Mouse (Mus musculus): ENCODE data around the gene Hepacam. TPM values are rescaled to one million over a fixed set of nuclear protein-coding genes. Genes with fewer than 3 reads are reported as not detected.

Hepacam gene
- total RNA-seq, 2 experiments from 2014 or later, result 65.9 to 68.1 TPM

DNA sequence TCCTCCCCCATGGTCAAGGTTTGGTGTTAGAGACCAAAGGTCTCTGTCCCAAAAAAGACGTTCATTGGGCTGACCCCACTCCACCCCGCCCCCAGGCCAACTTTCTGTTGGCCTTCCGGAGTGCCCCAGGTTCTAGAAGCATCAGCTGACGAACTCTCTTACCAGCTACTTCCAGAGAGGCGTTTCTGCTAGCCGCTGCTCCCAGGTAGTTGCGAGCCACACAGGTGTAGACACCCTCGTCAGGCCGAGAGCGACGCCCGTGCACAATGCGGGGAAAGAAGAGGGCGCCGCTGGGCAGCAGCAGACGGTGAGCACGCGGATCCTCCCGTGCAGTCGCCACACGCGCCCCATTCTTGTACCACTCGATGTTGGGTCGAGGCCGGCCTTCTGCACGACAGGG, 62.2 kb downstream of the Hepacam start:
- Histone ChIP-seq H3K4me3 (no peak overlapping the region), H3K27ac (peak overlapping the region; percentile 73)
- peak in 1 of 2 experiments; percentile 10 for DNase-seq (ENCODE audit: low spot score in 2 of 2)
- TF ChIP-seq CTCF (conservative IDR thresholded peaks at IDR 0.05), result no peak

DNA sequence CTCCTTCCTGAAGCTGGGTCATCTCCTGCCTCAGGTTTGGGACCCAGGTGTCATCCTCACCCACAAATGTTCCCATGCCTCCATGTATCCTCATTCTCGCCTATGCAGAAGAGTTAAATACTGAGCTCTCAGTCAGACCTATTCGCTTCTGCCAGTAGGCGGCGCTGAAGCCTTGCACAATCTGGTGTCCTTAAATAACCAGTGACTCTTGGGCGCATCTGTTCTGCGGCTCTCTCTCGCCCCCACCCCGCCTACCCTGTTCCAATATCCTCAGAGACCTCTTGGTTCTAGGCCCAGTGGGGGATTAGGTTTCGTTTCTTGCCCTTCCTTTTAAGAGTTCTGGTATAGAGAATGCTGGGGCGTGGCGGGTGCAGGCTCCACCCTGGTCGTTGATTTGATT, 63.4 kb downstream of the Hepacam start:
- peak; percentile 98 for TF ChIP-seq CTCF (conservative IDR thresholded peaks at IDR 0.05)
- peak overlapping the region; percentile 73 for H3K27ac ChIP-seq
- H3K4me3 ChIP-seq, result peak overlapping the region; percentile 34
- DNase-seq (ENCODE audit: low spot score in 2 of 2), result peak; percentile 89 to 94

DNA sequence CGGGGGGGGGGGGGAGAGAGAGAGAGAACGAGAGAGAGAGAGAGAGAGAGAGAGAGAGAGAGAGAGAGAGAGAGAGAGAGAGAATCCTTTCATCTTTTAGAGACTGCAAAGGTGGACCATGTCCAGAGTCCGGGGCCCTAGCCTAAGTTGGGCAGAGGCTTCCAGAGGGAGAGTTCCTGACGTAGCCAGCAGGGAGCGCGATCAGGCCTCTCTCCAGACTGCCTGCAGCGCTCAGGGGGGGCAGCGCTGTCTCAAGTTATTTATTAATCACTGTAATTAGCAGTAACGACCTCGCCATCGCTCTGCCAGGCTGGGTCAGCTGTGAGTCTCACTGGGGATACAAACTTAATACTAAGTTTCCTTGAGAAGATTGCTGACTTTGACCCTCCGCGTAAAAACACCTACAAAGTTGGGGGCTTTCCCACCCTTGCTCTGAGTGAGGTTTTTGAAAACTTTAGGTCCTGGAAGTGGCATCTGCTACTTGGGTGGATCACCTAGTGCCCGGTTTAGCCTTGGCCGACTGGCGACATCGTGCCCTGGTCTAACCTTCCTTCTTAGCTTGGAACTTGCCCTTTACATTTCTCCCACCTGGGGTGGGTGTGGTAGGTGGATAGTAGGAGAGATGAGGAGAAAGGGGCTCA, 65.0 kb downstream of the Hepacam start:
- TF ChIP-seq CTCF (conservative IDR thresholded peaks at IDR 0.05), result peak; percentile 79
- peak in 1 of 2 experiments; percentile 55 for DNase-seq (ENCODE audit: low spot score in 2 of 2)
- Histone ChIP-seq H3K4me3 (peak overlapping the region; percentile 58), H3K27ac (peak overlapping the region; percentile 52)

DNA sequence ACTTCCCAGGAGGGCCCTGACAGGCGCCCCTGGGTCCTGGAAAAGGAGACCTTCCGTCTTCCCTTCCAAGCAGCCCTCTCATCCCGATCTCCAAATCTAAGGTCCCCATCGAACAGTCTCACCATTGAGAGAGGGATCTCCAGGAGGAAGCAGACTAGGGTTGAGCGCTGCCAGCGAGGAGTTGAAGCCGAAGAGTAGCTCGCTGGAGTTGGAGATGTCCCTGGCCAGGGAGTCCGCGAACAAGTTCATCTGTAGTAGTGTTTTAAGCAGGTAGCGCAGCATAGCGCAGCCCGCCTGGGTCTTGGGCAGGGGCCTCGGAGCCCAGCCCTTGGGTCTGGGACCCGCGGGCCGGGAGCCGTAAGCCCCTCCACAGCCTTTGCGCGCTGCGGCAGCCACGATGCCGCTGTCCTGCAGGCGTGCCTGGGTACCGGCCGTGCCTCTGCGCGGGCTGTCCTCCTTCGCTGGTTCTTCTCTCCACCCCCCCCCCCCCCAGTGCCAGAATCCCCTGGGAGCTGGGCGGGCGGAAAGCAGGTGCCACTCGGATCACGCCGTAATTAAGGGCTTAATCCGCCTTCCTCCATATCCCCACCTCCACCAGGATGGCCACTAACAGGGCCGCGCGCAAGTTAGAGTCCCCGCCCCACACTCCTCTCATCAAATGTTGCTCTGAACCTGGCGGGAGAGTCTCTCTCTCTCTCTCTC, 65.7 kb downstream of the Hepacam start, which contains the start of gene Robo3:
TSS of gene Robo3 (minus strand) at position 527 of the 702 bp plus-strand sequence.
- TF ChIP-seq CTCF (conservative IDR thresholded peaks at IDR 0.05), result no peak
- Histone ChIP-seq H3K27ac (peak within 1 kb of the TSS; percentile 52), H3K4me3 (peak within 1 kb of the TSS; percentile 58)
- DNase-seq (ENCODE audit: low spot score in 2 of 2), result peak in 1 of 2 experiments; percentile 10

DNA sequence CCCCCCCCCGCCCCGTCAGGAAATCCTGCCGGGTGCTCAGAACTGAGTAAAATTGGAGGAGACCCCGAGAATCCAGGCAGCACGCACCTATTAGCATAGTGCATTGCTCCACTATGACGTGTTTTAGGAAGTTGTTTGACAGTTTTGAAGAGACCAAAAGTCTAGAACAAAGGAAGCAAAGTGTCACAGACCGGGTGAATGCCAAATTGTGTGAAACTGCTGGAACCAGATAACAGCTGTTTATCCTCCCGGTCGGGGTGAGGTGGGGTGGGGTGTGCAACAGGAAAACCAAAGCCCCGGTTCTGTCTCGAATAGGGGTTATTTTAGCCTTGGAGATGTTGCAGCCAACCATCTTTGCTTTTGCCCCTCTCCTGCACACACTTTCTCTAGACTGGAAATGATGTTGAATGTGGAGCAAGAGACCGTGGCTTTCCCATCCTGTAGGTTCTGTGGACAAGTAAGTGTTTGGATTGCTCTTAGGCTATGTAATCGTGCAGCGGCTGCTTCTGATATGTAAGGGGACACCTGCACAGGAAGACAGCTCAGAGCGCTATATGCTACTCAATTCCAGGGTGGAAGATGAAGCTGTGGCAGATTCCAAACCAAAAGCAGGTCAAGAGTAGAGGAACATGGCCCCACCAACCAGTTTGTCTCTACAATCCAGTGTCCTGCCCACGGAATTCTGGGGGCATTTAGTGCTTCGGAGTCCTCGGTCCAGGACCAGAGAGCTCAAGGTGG, 66.8 kb downstream of the Hepacam start:
- no peak for TF ChIP-seq CTCF (conservative IDR thresholded peaks at IDR 0.05)
- H3K27ac ChIP-seq, result no peak overlapping the region
- H3K4me3 ChIP-seq, result no peak overlapping the region
- DNase-seq (ENCODE audit: low spot score in 2 of 2), result peak in 1 of 2 experiments; percentile 8

DNA sequence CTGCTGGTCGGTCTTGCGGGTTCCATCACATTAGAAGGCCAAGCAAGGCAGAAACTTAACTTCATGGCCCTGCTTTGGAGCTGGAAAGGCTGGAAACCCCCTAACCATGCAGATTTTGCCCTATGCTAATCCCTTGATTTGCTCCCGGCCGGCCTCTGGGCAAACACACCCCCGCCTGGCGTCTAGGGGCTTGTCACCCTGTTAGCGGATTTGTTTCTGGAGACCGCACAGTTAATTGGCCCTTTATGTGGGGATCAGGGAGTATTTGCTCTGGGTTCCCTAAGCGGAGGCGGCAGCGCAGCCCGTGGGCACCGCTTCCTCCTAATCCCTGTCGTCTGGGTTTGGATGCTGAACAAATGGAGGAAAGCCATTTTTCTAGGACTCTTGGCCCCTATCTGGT, 67.8 kb downstream of the Hepacam start:
- TF ChIP-seq CTCF (conservative IDR thresholded peaks at IDR 0.05), result no peak
- H3K27ac ChIP-seq, result no peak overlapping the region
- no peak overlapping the region for H3K4me3 ChIP-seq
- DNase-seq (ENCODE audit: low spot score in 2 of 2), result peak in 1 of 2 experiments; percentile 7

DNA sequence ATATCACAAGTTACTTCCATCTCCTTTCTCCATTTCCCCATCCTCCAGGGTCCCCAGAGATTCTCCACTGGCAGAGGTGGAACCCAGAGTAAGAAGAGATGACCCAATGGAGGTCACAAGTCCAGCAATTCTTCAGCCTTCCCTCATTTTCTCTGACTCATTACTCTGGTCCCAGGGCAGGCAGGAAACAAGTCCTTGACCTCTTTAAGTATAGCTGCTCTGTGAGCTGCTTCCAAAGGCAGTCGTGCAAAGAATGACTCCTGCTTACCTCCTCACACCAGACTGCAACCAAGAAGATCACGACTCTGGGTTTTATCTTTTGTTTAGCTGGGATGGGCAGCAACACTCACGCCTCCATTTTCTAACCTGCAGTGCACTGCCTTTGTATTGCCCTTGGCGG, 68.5 kb downstream of the Hepacam start:
- Histone ChIP-seq H3K27ac (no peak overlapping the region), H3K4me3 (no peak overlapping the region)
- peak in 1 of 2 experiments; percentile 3 for DNase-seq (ENCODE audit: low spot score in 2 of 2)
- TF ChIP-seq CTCF (conservative IDR thresholded peaks at IDR 0.05), result no peak

Other genes starting within 250 kb of the Hepacam start
- 10 to 100 TPM; 41.1 to 41.2 TPM for gene Pknox2, start 219.9 kb upstream of the Hepacam start, total RNA-seq (2021)
- 1 to 10 TPM; 6.2 to 8.1 TPM for gene Tmem218, start 159.1 kb upstream of the Hepacam start, total RNA-seq (2021)
- 1 to 10 TPM; 1.1 to 1.6 TPM for gene Slc37a2, start 111.6 kb upstream of the Hepacam start, total RNA-seq (2021)
- 1 to 10 TPM; 1.6 to 3.1 TPM for gene Ccdc15, start 18.9 kb upstream of the Hepacam start, total RNA-seq (2021)
- 1 to 10 TPM; 4.9 to 5.8 TPM for gene Robo4, start 34.5 kb downstream of the Hepacam start, total RNA-seq (2021)
- 10 to 100 TPM; 14.8 to 19.0 TPM for gene Robo3, start 65.9 kb downstream of the Hepacam start, total RNA-seq (2021)
- 10 to 100 TPM; 20.5 to 25.6 TPM for gene Msantd2, start 122.0 kb downstream of the Hepacam start, total RNA-seq (2021)
- 10 to 100 TPM; 18.3 to 19.3 TPM for gene Esam, start 160.7 kb downstream of the Hepacam start, total RNA-seq (2021)
- 1 to 10 TPM; 2.5 to 3.7 TPM for gene Vsig2, start 171.9 kb downstream of the Hepacam start, total RNA-seq (2021)
- 1,000 to 10,000 TPM; 1,464 to 1,512 TPM for gene Nrgn, start 185.6 kb downstream of the Hepacam start, total RNA-seq (2021)
- gene Siae, start 188.3 kb downstream of the Hepacam start, total RNA-seq (2021), result 10 to 100 TPM in 1 of 2 experiments, 1 to 10 TPM in 1; 9.6 to 14.0 TPM
- 1 to 10 TPM; 1.5 to 1.9 TPM for gene Spa17, start 246.4 kb downstream of the Hepacam start, total RNA-seq (2021)

Measured in layer of hippocampus, adult 2 months (tissue).